Mouse (Mus musculus): ENCODE results near the gene Saysd1.

GRCm38 (mm10) chr14:20110945-20111344 lies 27.4 kb downstream of the Saysd1 start:
- TF ChIP-seq CTCF (IDR thresholded peaks at IDR 0.05; ENCODE audit: low read depth) (no peak), EP300 (IDR thresholded peaks at IDR 0.05; ENCODE audit: low read depth) (no peak)
